Mouse (Mus musculus) T-cell, adult 2 months (primary cell): Measurements from ENCODE around the gene Aldh1l1.

Experiments
- DNase-seq: peaks from one replicate; pipeline ENCODE4 v3.0.0; 2022; ENCODE audit warnings: low spot score

The Aldh1l1 gene

GRCm38 (mm10) chr6:90472079-90472478 is 14.1 kb upstream of the Aldh1l1 start:
- DNase-seq = no peak

GRCm38 (mm10) chr6:90472697-90473096 is 13.5 kb upstream of the Aldh1l1 start:
- no peak for DNase-seq

- no peak for DNase-seq
Observed at GRCm38 (mm10) chr6:90473630-90474360, 12.4 kb upstream of the Aldh1l1 start.

- no peak for DNase-seq
Observed at GRCm38 (mm10) chr6:90474361-90474750, 11.9 kb upstream of the Aldh1l1 start.

GRCm38 (mm10) chr6:90475176-90475853 is 10.9 kb upstream of the Aldh1l1 start:
- DNase-seq = no peak

- no peak for DNase-seq
Observed at GRCm38 (mm10) chr6:90475854-90476212, 10.4 kb upstream of the Aldh1l1 start.

GRCm38 (mm10) chr6:90476941-90477518 is 9.2 kb upstream of the Aldh1l1 start:
- no peak for DNase-seq

GRCm38 (mm10) chr6:90484249-90484648 is 2.0 kb upstream of the Aldh1l1 start:
- no peak for DNase-seq

GRCm38 (mm10) chr6:90484876-90485275 is 1.4 kb upstream of the Aldh1l1 start:
- no peak for DNase-seq

GRCm38 (mm10) chr6:90487531-90487930 is 1.3 kb downstream of the Aldh1l1 start:
- DNase-seq = no peak

- no peak for DNase-seq
Observed at GRCm38 (mm10) chr6:90489532-90489931, 3.3 kb downstream of the Aldh1l1 start.

GRCm38 (mm10) chr6:90490976-90491375 is 4.7 kb downstream of the Aldh1l1 start:
- no peak for DNase-seq

GRCm38 (mm10) chr6:90491956-90492744 is 5.9 kb downstream of the Aldh1l1 start:
- no peak for DNase-seq

- no peak for DNase-seq
Observed at GRCm38 (mm10) chr6:90494155-90494554, 7.9 kb downstream of the Aldh1l1 start.

- DNase-seq = no peak
Observed at GRCm38 (mm10) chr6:90494566-90494965, 8.3 kb downstream of the Aldh1l1 start.

GRCm38 (mm10) chr6:90495282-90495912 is 9.2 kb downstream of the Aldh1l1 start:
- no peak for DNase-seq

- DNase-seq = no peak
Observed at GRCm38 (mm10) chr6:90496217-90496616, 10.0 kb downstream of the Aldh1l1 start.

GRCm38 (mm10) chr6:90499509-90499908 is 13.3 kb downstream of the Aldh1l1 start:
- no peak for DNase-seq

GRCm38 (mm10) chr6:90501222-90501940 is 15.2 kb downstream of the Aldh1l1 start:
- DNase-seq = no peak

GRCm38 (mm10) chr6:90505906-90506305 is 19.7 kb downstream of the Aldh1l1 start:
- no peak for DNase-seq

GRCm38 (mm10) chr6:90506673-90507311 is 20.6 kb downstream of the Aldh1l1 start:
- no peak for DNase-seq
